Mouse (Mus musculus) midbrain, embryonic 13.5 days (tissue): ENCODE measurements at regions not wholly inside any gene's neighbourhood (a gene's known extent, or its start where the extent isn't known, plus 50 kb on each side); places are given as distances from the start of the nearest gene placed in this dataset.

Source experiments
- ATAC-seq: fragments of 200-750 bp; cut with Nextera tagmentation; 2 replicates; pipeline ENCODE4 v1.8.0; 2017; ENCODE audit warnings: mild to moderate bottlenecking, moderate TSS enrichment, moderate library complexity
- H3K27ac ChIP-seq: fragments of 300-500 bp; sonication (generic); 2 replicates; pipeline ENCODE4 v1.5.1; 2015; ENCODE audit warnings: inconsistent platforms, mild to moderate bottlenecking, moderate library complexity
- H3K27me3 ChIP-seq: fragments of 300-500 bp; sonication (generic); 2 replicates; pipeline ENCODE4 v1.6.1; 2015; ENCODE audit warnings: mild to moderate bottlenecking, inconsistent platforms
- H3K36me3 ChIP-seq: fragments of 300-500 bp; sonication (generic); 2 replicates; pipeline ENCODE4 v1.6.1; 2015; ENCODE audit warnings: mild to moderate bottlenecking, inconsistent platforms
- H3K4me1 ChIP-seq: fragments of 300-500 bp; sonication (generic); replicated peaks from 2 replicates; pipeline ENCODE4 v1.6.1; 2015; ENCODE audit warnings: inconsistent platforms
- H3K4me2 ChIP-seq: fragments of 300-500 bp; sonication (generic); replicated peaks from 2 replicates; pipeline ENCODE4 v1.6.1; 2015; ENCODE audit warnings: moderate library complexity, mild to moderate bottlenecking, inconsistent platforms
- H3K4me3 ChIP-seq: fragments of 300-500 bp; sonication (generic); replicated peaks from 2 replicates; pipeline ENCODE4 v1.5.1; 2015; ENCODE audit warnings: mild to moderate bottlenecking, inconsistent platforms
- H3K9ac ChIP-seq: fragments of 300-500 bp; sonication (generic); replicated peaks from 2 replicates; pipeline ENCODE4 v1.6.1; 2015; ENCODE audit warnings: mild to moderate bottlenecking, inconsistent platforms
- H3K9me3 ChIP-seq: fragments of 300-500 bp; sonication (generic); 2 replicates; pipeline ENCODE4 v1.6.1; 2016; ENCODE audit warnings: mild to moderate bottlenecking, inconsistent platforms
- WGBS: fragments of 180-500 bp; shearing (Covaris S2); methylation state at CpG from one replicate; pipeline ENCODE4 v1.1.7; 2015; 5-methylcytosine and 5-hydroxymethylcytosine counted together

DNA sequence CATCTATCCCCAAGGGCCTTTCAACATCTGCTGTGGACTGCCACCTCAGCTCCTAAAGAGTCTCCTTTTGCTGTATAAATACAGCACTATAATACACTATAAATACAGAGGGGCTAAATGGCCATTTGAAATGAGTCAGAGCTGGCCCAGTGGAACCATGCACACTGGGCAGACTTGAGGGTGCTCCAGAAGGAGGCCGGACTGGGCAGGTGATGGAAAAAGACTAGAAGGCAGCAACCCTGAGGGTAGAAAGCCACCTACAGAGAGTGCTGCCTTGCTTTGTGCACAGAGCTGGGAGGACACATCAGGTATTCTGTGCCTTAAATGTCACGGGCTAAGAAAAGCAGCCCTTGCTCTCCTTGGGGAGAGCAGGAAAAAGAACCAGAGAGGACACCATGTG lies 110.2 kb downstream of the Gm10260 start:
- no peak overlapping the region for H3K27ac ChIP-seq
- H3K9me3 ChIP-seq: no peaks in the 10 kb centered on the region
- H3K27me3 ChIP-seq: no peaks in the 10 kb centered on the region
- ATAC-seq: no peak
- H3K4me1 ChIP-seq: peaks cover 7% of the 10 kb centered on the region; the same call in 1 of the 2 replicates
- 79% methylated on average over 2 of the region's 2 CpGs for WGBS
- H3K9ac ChIP-seq: no peak overlapping the region
- H3K36me3 ChIP-seq: no peaks in the 10 kb centered on the region
- H3K4me3 ChIP-seq: no peak overlapping the region
- H3K4me2 ChIP-seq: no peak overlapping the region

GRCm38 (mm10) chr13:97647486-97647885 lies 112.9 kb downstream of the Gm10260 start:
- Histone ChIP-seq H3K36me3 (no peaks in the 10 kb centered on the region), H3K4me2 (no peak overlapping the region), H3K9me3 (peaks cover 4% of the 10 kb centered on the region; the same call in 1 of the 2 replicates), H3K9ac (no peak overlapping the region), H3K27ac (no peak overlapping the region), H3K4me3 (no peak overlapping the region), H3K27me3 (no peaks in the 10 kb centered on the region), H3K4me1 (peaks cover 7% of the 10 kb centered on the region; the same call in 1 of the 2 replicates)
- WGBS: 84% methylated on average over 4 of the region's 4 CpGs
- ATAC-seq: no peak

GRCm38 (mm10) chr13:97646021-97646385 lies 114.4 kb downstream of the Gm10260 start:
- Histone ChIP-seq H3K4me2 (no peak overlapping the region), H3K36me3 (no peaks in the 10 kb centered on the region), H3K4me1 (no peaks in the 10 kb centered on the region), H3K27ac (no peak overlapping the region), H3K27me3 (no peaks in the 10 kb centered on the region), H3K9me3 (peaks cover 4% of the 10 kb centered on the region; the same call in 1 of the 2 replicates), H3K4me3 (no peak overlapping the region), H3K9ac (no peak overlapping the region)
- no peak for ATAC-seq
- WGBS: 84% methylated on average over 7 of the region's 7 CpGs

DNA sequence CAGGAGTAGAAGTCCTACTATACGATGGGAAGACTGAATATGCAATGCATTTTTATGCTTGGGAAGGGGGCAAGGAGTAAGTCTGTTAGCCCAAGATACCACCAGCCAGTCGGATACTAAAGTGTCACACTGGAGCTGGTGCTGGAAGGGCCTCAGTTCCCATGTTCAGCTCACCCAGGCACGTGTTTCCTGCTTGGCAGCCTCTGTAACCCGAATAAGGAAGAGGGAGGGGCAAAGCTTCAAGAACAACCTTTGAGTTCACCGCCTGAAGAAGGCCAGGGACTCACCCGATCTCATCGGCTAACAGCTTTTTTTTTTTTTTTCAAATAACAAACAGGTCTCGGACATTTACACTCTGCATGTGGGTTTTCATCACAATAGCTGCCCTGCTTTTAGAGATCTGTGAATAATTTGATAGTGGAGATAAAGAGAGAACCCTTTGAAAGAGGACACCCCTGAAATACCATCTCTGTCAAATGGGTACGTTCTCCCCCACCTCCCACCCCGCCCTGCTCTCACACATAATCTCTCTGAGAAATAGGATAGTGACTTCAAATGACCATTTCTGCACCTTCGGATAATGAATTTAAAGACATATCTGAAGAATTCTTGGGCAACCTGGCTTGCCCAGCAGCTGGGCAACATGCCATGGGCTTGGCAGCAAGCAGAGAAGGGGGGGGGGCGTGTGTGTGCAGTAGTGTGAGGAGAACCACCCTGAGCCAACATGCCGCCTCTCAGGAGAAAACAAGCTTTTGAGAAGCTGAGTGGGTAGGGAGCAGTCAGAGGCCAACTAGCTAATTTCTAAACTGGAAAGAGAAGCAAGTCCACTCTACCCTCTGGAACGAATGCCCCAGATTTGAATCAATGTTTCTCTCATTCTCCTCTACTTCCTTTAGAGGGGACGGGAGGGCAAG lies 115.1 kb downstream of the Gm10260 start:
- 82% methylated on average over 15 of the region's 15 CpGs for WGBS
- Histone ChIP-seq H3K27me3 (no peaks in the 10 kb centered on the region), H3K36me3 (no peaks in the 10 kb centered on the region), H3K4me1 (no peaks in the 10 kb centered on the region), H3K4me3 (no peak overlapping the region), H3K9me3 (peaks cover 4% of the 10 kb centered on the region; the same call in 1 of the 2 replicates), H3K27ac (no peak overlapping the region), H3K9ac (no peak overlapping the region), H3K4me2 (no peak overlapping the region)
- ATAC-seq: no peak

GRCm38 (mm10) chr13:97640236-97640635 lies 120.2 kb downstream of the Gm10260 start:
- H3K4me3 ChIP-seq: no peak overlapping the region
- ATAC-seq: no peak
- WGBS: 88% methylated on average over 3 of the region's 3 CpGs
- no peaks in the 10 kb centered on the region for H3K27me3 ChIP-seq
- no peaks in the 10 kb centered on the region for H3K36me3 ChIP-seq
- peaks cover 4% of the 10 kb centered on the region; the same call in 1 of the 2 replicates for H3K9me3 ChIP-seq
- H3K4me1 ChIP-seq: peaks cover 9% of the 10 kb centered on the region
- no peak overlapping the region for H3K4me2 ChIP-seq
- no peak overlapping the region for H3K27ac ChIP-seq
- H3K9ac ChIP-seq: no peak overlapping the region

GRCm38 (mm10) chr13:97639656-97640055 lies 120.8 kb downstream of the Gm10260 start:
- no peak overlapping the region for H3K4me2 ChIP-seq
- no peaks in the 10 kb centered on the region for H3K36me3 ChIP-seq
- ATAC-seq: no peak
- H3K9me3 ChIP-seq: peaks cover 4% of the 10 kb centered on the region; the same call in 1 of the 2 replicates
- no peak overlapping the region for H3K27ac ChIP-seq
- H3K4me3 ChIP-seq: no peak overlapping the region
- WGBS: 74% methylated on average over 3 of the region's 3 CpGs
- no peaks in the 10 kb centered on the region for H3K27me3 ChIP-seq
- H3K4me1 ChIP-seq: peaks cover 9% of the 10 kb centered on the region
- H3K9ac ChIP-seq: no peak overlapping the region

GRCm38 (mm10) chr13:97638457-97639088 lies 121.9 kb downstream of the Gm10260 start:
- Histone ChIP-seq H3K9ac (no peak overlapping the region), H3K36me3 (no peaks in the 10 kb centered on the region), H3K27ac (peak overlapping the region; percentile 48), H3K4me2 (no peak overlapping the region), H3K27me3 (no peaks in the 10 kb centered on the region), H3K4me1 (peaks cover 9% of the 10 kb centered on the region), H3K4me3 (no peak overlapping the region), H3K9me3 (no peaks in the 10 kb centered on the region; the same call in 1 of the 2 replicates)
- 53% methylated on average over 5 of the region's 5 CpGs for WGBS
- peak; percentile 83 for ATAC-seq

DNA sequence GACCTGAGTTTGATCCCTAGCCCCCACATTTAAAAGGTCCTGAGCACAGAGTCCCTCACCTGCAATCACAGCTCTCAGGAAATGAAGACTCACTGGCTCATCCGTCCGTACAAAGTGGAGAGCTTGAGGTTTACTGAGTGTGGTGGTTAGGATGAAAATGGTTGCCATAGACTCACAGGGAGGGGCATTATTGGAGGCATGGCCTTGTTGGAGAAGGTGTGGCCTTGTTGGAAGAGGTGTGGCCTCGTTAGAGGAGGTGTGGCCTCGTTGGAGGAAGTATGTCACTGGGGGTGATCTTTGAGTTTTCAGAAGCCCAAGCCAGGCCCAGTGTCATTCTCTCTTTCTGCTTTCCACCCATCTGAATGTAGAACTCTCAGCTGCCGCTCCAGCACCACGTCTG lies 122.9 kb downstream of the Gm10260 start:
- Histone ChIP-seq H3K4me1 (peaks cover 9% of the 10 kb centered on the region), H3K4me3 (no peak overlapping the region), H3K9me3 (no peaks in the 10 kb centered on the region), H3K4me2 (no peak overlapping the region), H3K27me3 (no peaks in the 10 kb centered on the region), H3K27ac (no peak overlapping the region), H3K36me3 (no peaks in the 10 kb centered on the region), H3K9ac (no peak overlapping the region)
- WGBS: 90% methylated on average over 6 of the region's 6 CpGs
- no peak for ATAC-seq

DNA sequence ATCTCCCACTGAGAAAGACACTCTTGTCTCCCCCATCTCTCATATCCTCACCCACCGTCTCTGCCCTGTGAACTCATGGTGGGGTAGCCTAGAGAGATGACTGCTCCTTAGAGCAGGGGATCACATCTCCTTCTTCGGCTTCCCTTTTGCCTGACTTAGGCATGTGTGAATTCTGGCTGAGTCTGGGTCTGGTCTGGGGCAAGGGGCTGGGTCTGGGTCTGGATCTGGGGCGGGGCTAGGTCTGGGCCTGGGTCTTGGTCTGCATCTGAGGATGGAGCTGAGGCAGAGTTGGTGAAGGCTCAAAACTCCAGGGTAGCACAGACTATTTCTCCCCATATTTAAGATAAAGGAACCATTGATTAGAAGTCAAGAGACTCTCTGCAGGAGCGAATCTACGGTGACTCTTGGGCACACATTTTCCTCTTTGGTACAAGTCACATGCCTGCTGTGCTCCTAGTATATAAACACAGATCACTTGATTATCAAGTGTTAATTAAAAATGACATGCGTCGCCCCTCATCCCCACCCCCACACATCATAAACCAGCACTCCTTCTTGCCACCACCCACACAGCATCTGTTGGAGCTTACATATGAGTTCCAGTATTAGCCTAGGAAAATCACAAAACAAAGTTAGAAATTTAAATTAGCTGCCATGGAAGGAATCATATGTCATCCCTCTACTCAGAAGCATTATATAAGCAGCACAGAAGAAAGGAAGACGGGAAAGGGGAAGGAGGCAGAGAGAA lies 126.2 kb downstream of the Gm10260 start:
- 79% methylated on average over 8 of the region's 8 CpGs for WGBS
- H3K27ac ChIP-seq: no peak overlapping the region

DNA sequence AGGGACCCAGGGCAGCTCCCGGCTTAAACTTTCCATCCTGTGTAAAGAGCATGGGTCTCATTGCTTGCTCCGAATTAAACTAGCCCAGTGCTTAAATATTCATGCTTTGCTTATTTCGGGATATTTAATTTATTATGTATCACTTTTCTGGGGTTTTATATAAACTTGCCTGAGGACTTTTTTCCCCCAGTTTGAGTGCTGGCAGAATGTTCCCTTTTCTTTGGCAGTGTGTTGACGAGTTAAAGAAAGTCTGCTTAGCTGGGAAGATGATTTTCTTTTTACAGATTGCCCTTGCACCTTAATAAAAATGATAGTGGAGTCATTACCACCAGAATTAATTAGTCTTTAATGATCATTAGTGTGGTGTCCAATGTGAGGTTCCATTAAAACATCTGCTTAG lies 126.9 kb downstream of the Gm10260 start:
- 87% methylated on average over 4 of the region's 4 CpGs for WGBS
- ATAC-seq: no peak
- no peak overlapping the region for H3K4me3 ChIP-seq
- no peak overlapping the region for H3K9ac ChIP-seq
- H3K9me3 ChIP-seq: no peaks in the 10 kb centered on the region
- H3K4me1 ChIP-seq: peaks cover 4% of the 10 kb centered on the region
- no peaks in the 10 kb centered on the region for H3K27me3 ChIP-seq
- H3K36me3 ChIP-seq: no peaks in the 10 kb centered on the region
- H3K27ac ChIP-seq: no peak overlapping the region
- no peak overlapping the region for H3K4me2 ChIP-seq

More for the DNA sequence above, 126.2 kb downstream of the Gm10260 start:
- Histone ChIP-seq H3K4me3 (no peak overlapping the region), H3K36me3 (no peaks in the 10 kb centered on the region), H3K4me2 (no peak overlapping the region), H3K9ac (no peak overlapping the region), H3K4me1 (peaks cover 9% of the 10 kb centered on the region), H3K27me3 (no peaks in the 10 kb centered on the region), H3K9me3 (no peaks in the 10 kb centered on the region)
- no peak for ATAC-seq

GRCm38 (mm10) chr13:97631872-97632402 lies 128.5 kb downstream of the Gm10260 start:
- no peaks in the 10 kb centered on the region for H3K36me3 ChIP-seq
- 92% methylated on average over 13 of the region's 13 CpGs for WGBS
- H3K9me3 ChIP-seq: no peaks in the 10 kb centered on the region
- ATAC-seq: no peak
- no peak overlapping the region for H3K4me3 ChIP-seq
- H3K4me2 ChIP-seq: no peak overlapping the region
- H3K27ac ChIP-seq: no peak overlapping the region
- H3K27me3 ChIP-seq: no peaks in the 10 kb centered on the region
- no peaks in the 10 kb centered on the region for H3K4me1 ChIP-seq
- no peak overlapping the region for H3K9ac ChIP-seq

DNA sequence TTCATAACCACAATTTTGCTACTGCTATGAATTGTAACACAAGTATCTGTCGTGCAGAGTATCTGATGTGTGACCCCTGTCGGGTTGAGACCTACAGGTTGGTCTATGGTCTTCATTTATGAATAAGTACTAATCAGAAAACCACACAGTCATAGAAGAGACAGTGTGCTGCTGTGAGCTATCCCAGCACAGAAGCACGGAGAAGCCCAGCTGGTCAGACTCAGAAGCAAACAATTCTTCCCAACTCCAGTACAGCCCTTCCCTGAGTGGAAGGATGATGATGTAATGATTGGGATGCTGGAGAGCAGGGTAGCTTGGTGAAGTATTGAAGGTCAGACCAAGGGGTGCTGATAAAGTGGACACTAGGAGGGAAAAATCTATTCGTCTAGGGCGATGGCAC lies 129.5 kb downstream of the Gm10260 start:
- Histone ChIP-seq H3K27me3 (no peaks in the 10 kb centered on the region), H3K4me1 (no peaks in the 10 kb centered on the region), H3K9ac (no peak overlapping the region), H3K9me3 (no peaks in the 10 kb centered on the region), H3K36me3 (no peaks in the 10 kb centered on the region), H3K4me2 (no peak overlapping the region), H3K27ac (no peak overlapping the region), H3K4me3 (no peak overlapping the region)
- WGBS: 90% methylated on average over 5 of the region's 5 CpGs
- no peak for ATAC-seq
